28 mouse cellular contexts compared by ENCODE assay signal in genomic region chr11:51202726-51203125, GRCm38 (mm10). TPM values are rescaled to one million over a fixed set of nuclear protein-coding genes. Genes with fewer than 3 reads are reported as not detected.
"Had no signal": no experiment of that assay in that cellular context is flagged by ENCODE, and none has a peak within 500 bp of the region (broad histone marks: within the 10 kb centered on the region; RNA-seq: fewer than 3 reads in every experiment).

No protein-coding gene starts in this region.

- H3K9me3 ChIP-seq: limb, embryonic 10.5 days; limb, embryonic 13.5 days; midbrain, embryonic 12.5 days; midbrain, embryonic 15.5 days; neural tube, embryonic 15.5 days had no signal

- ATAC-seq: liver, postnatal 0 days; lung, postnatal 0 days; midbrain, embryonic 15.5 days had no signal

- H3K36me3 ChIP-seq: limb, embryonic 10.5 days; limb, embryonic 13.5 days; midbrain, embryonic 12.5 days; midbrain, embryonic 15.5 days; neural tube, embryonic 12.5 days; neural tube, embryonic 15.5 days had no signal

- DNase-seq: kidney, postnatal 14 days; kidney, postnatal 4 days; liver, postnatal 0 days; lung, embryonic 14.5 days; right cerebral cortex, adult 18-20 months; right cerebral cortex, postnatal 14 days; right cerebral cortex, postnatal 4 days; thymus, adult 2 months; thymus, postnatal 14 days; thymus, postnatal 4 days had no signal

- H3K9ac ChIP-seq: limb, embryonic 13.5 days; liver, embryonic 14.5 days; liver, postnatal 0 days; lung, embryonic 14.5 days; midbrain, embryonic 12.5 days; midbrain, embryonic 15.5 days; neural tube, embryonic 12.5 days; neural tube, embryonic 15.5 days had no signal

- H3K27ac ChIP-seq: limb, embryonic 10.5 days; limb, embryonic 13.5 days; liver, embryonic 14.5 days; macrophage; midbrain, embryonic 12.5 days; midbrain, embryonic 15.5 days; neural tube, embryonic 12.5 days; neural tube, embryonic 15.5 days; stomach, postnatal 0 days had no signal

- H3K4me1 ChIP-seq: limb, embryonic 10.5 days; limb, embryonic 13.5 days; midbrain, embryonic 12.5 days; midbrain, embryonic 15.5 days; neural tube, embryonic 12.5 days; neural tube, embryonic 15.5 days had no signal

- H3K27me3 ChIP-seq: limb, embryonic 13.5 days; midbrain, embryonic 12.5 days; midbrain, embryonic 15.5 days; neural tube, embryonic 12.5 days; neural tube, embryonic 15.5 days had no signal

- H3K4me2 ChIP-seq: limb, embryonic 13.5 days; lung, embryonic 14.5 days; midbrain, embryonic 12.5 days; midbrain, embryonic 15.5 days; neural tube, embryonic 12.5 days; neural tube, embryonic 15.5 days had no signal

- H3K4me3 ChIP-seq: limb, embryonic 10.5 days; limb, embryonic 13.5 days; midbrain, embryonic 12.5 days; midbrain, embryonic 15.5 days; neural tube, embryonic 12.5 days; neural tube, embryonic 15.5 days had no signal

RNA-seq across cellular contexts. Expression of gene Gm12569, which starts 17.5 kb away (rescaled TPM):
- total RNA-seq: layer of hippocampus, adult 18-20 months; layer of hippocampus, postnatal 14 days; left cerebral cortex, adult 18-20 months; left cerebral cortex, postnatal 25 days; liver, adult 2 months; megakaryocyte, adult 5-6 weeks had no signal
- polyA plus RNA-seq: kidney, embryonic 16.5 days; limb, embryonic 10.5 days; limb, embryonic 13.5 days; liver, adult 2 months; liver, embryonic 14.5 days; liver, postnatal 0 days; lung, embryonic 14.5 days; lung, postnatal 0 days; macrophage; midbrain, embryonic 12.5 days; midbrain, embryonic 15.5 days; neural tube, embryonic 12.5 days; neural tube, embryonic 15.5 days; stomach, embryonic 14.5 days; stomach, postnatal 0 days; thymus, adult 2 months had no signal
